Comparison of ENCODE assay signal across 8 mouse cellular contexts in the genomic region with DNA sequence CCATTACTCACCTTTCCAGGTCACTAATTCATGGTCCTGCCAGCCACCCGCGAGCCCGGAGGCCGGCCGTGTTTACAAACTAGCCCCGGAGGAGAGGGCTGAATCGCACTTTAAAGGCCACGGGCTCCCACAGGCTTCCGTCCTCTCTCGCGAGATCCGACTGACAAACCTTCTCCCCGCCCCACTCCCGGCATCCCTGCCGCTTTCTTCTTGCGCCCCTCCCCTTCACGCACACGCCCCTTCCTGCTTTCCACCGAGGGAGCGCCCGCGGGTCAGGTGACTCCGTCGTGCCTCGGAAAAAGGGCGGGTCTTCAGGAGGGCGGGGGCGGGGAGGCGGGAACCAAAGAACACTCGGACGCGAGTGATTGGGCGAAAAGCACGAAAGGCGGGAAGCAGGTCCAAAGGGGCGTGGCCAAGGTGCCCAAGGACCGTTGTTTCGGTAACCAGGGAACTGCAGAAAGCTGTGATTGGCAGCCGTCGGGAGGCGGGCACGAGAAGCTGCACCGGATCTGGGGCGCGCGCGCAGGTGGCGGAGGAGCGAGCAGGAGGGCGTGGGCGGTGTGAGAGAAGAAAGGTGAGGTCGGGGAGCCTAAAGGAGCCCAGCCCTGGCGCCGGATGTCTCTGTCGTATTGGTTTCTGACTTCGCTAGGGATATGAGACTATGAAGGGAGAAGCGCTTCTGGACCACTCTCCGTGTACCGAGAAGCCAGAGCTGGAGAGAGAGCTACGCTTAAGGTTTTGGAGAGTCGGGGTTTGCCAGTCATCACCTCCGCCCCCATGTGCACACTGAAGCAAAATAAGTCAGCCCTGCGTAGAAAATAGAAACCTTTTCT. TPM values are rescaled to one million over a fixed set of nuclear protein-coding genes. Genes with fewer than 3 reads are reported as not detected.
DNase-seq lines count a peak whose midpoint lies in the region; ATAC-seq and TF ChIP-seq lines count a peak whose summit lies in the region.

A gene (minus strand): TSS at position 176 of the 833 bp plus-strand sequence.

- peaks cover 47% of the 10 kb centered on the region for H3K79me2 ChIP-seq in C2C12 (ENCODE audit: control insufficient read depth, insufficient read depth)
- H3K79me2 ChIP-seq in liver, adult 2 months (ENCODE audit: control insufficient read depth, insufficient read depth, low read length) = peaks cover 8% of the 10 kb centered on the region; the same call in 1 of the 2 replicates
- H3K79me2 ChIP-seq in myocyte (ENCODE audit: control insufficient read depth, insufficient read depth) = peaks cover 46% of the 10 kb centered on the region

- DNase-seq in brain, embryonic 14.5 days (ENCODE audit: low read depth) = peak; percentile 100
- DNase-seq in liver, adult 2 months (ENCODE audit: extremely low read depth, low read depth, low spot score) = peak; percentile 96
- peak; percentile 100 for DNase-seq in splenic B cell, adult 2 months (ENCODE audit: low read depth, low spot score)

- under 1% methylated on average over 62 of the region's 63 CpGs for WGBS in heart, embryonic 11.5 days (ENCODE audit: insufficient replicate concordance)
- WGBS in kidney, embryonic 16.5 days = 0% methylated on average over 62 of the region's 63 CpGs
- under 1% methylated on average over 63 of the region's 63 CpGs for WGBS in liver, adult 2 months

- no peaks in the 10 kb centered on the region for H3K9me3 ChIP-seq in erythroblast, embryonic 14.5 days (ENCODE audit: control insufficient read depth, low read length)
- no peaks in the 10 kb centered on the region for H3K9me3 ChIP-seq in heart, embryonic 11.5 days (replicated peaks; ENCODE audit: control insufficient read depth, low read length)
- no peaks in the 10 kb centered on the region for H3K9me3 ChIP-seq in kidney, embryonic 16.5 days (ENCODE audit: low read length)

- peak within 1 kb of the TSS; percentile 94 for H3ac ChIP-seq in C2C12 (ENCODE audit: control insufficient read depth, insufficient read length, low read depth)
- peak within 1 kb of the TSS; percentile 97 for H3ac ChIP-seq in myocyte (ENCODE audit: control insufficient read depth, insufficient read length)

- peaks cover 43% of the 10 kb centered on the region for H3K79me3 ChIP-seq in C2C12 (ENCODE audit: low read depth)

- peak within 1 kb of the TSS; percentile 94 for H3K9ac ChIP-seq in heart, embryonic 11.5 days (ENCODE audit: low read depth, low read length)
- H3K9ac ChIP-seq in kidney, embryonic 16.5 days (replicated peaks; ENCODE audit: low read length) = peak within 1 kb of the TSS; percentile 99
- H3K9ac ChIP-seq in liver, adult 2 months (ENCODE audit: low read depth, low read length) = peak within 1 kb of the TSS; percentile 91

- TF ChIP-seq POLR2A in brain, embryonic 14.5 days (IDR thresholded peaks at IDR 0.05; ENCODE audit: borderline replicate concordance, extremely low read depth, insufficient read depth, insufficient read length, poor library complexity, severe bottlenecking) = peak; percentile 94; the same call in 1 of the 2 replicates
- TF ChIP-seq POLR2A in liver, adult 2 months (IDR thresholded peaks at IDR 0.05; ENCODE audit: extremely low read depth, insufficient read depth, low read length) = peak; percentile 50; the same call in 1 of the 2 replicates
- peak; percentile 72 for TF ChIP-seq POLR2A in myocyte (IDR thresholded peaks at IDR 0.05; ENCODE audit: insufficient read length, low read depth)

- TF ChIP-seq CTCF in C2C12 (IDR thresholded peaks at IDR 0.05; ENCODE audit: control insufficient read depth, insufficient read depth, insufficient read length) = no peak
- no peak for TF ChIP-seq CTCF in brain, embryonic 14.5 days (IDR thresholded peaks at IDR 0.05; ENCODE audit: borderline replicate concordance, extremely low read depth, insufficient read depth, insufficient read length)
- TF ChIP-seq CTCF in liver, adult 2 months (IDR thresholded peaks at IDR 0.05; ENCODE audit: low read depth, low read length) = no peak

- peak within 1 kb of the TSS; percentile 70 for H3K4me2 ChIP-seq in heart, embryonic 11.5 days
- H3K4me2 ChIP-seq in kidney, embryonic 16.5 days (replicated peaks; ENCODE audit: low read depth, low read length) = peak within 1 kb of the TSS; percentile 80
- peak within 1 kb of the TSS; percentile 98 for H3K4me2 ChIP-seq in myocyte (ENCODE audit: low read depth)

- H3K4me1 ChIP-seq in erythroblast, embryonic 14.5 days (ENCODE audit: control insufficient read depth) = peaks cover 34% of the 10 kb centered on the region
- peaks cover 3% of the 10 kb centered on the region for H3K4me1 ChIP-seq in heart, embryonic 11.5 days (ENCODE audit: control insufficient read depth, insufficient read depth, low read length)
- peaks cover 9% of the 10 kb centered on the region; the same call in 1 of the 2 replicates for H3K4me1 ChIP-seq in kidney, embryonic 16.5 days (ENCODE audit: insufficient read depth, low read length)
- no peaks in the 10 kb centered on the region for H3K4me1 ChIP-seq in liver, adult 2 months (ENCODE audit: control insufficient read depth, insufficient read depth, low read length)

- H3K36me3 ChIP-seq in C2C12 (ENCODE audit: control insufficient read depth, insufficient read depth) (peaks cover 3% of the 10 kb centered on the region), myocyte (ENCODE audit: control insufficient read depth, insufficient read depth) (no peaks in the 10 kb centered on the region)
- peaks cover 11% of the 10 kb centered on the region for H3K36me3 ChIP-seq in erythroblast, embryonic 14.5 days (ENCODE audit: control insufficient read depth)
- no peaks in the 10 kb centered on the region for H3K36me3 ChIP-seq in heart, embryonic 11.5 days (ENCODE audit: control insufficient read depth, insufficient read depth, low read length)
- no peaks in the 10 kb centered on the region for H3K36me3 ChIP-seq in kidney, embryonic 16.5 days (ENCODE audit: insufficient read depth, low read length)
- H3K36me3 ChIP-seq in liver, adult 2 months (ENCODE audit: control insufficient read depth, insufficient read depth, low read length) = no peaks in the 10 kb centered on the region
- no peaks in the 10 kb centered on the region for H3K36me3 ChIP-seq in splenic B cell, adult 2 months (ENCODE audit: control insufficient read depth, insufficient read depth, low read length, poor library complexity, severe bottlenecking)

- H3K27me3 ChIP-seq in C2C12 (ENCODE audit: control insufficient read depth, insufficient read depth, insufficient read length) (no peaks in the 10 kb centered on the region), myocyte (ENCODE audit: control insufficient read depth, insufficient read depth, insufficient read length) (no peaks in the 10 kb centered on the region)
- H3K27me3 ChIP-seq in erythroblast, embryonic 14.5 days (ENCODE audit: control insufficient read depth) = no peaks in the 10 kb centered on the region
- H3K27me3 ChIP-seq in heart, embryonic 11.5 days (ENCODE audit: control insufficient read depth, insufficient read depth, low read length) = no peaks in the 10 kb centered on the region
- H3K27me3 ChIP-seq in kidney, embryonic 16.5 days (ENCODE audit: insufficient read depth, low read length) = no peaks in the 10 kb centered on the region
- no peaks in the 10 kb centered on the region for H3K27me3 ChIP-seq in liver, adult 2 months (ENCODE audit: control insufficient read depth, insufficient read depth, low read length)
- H3K27me3 ChIP-seq in splenic B cell, adult 2 months (ENCODE audit: control insufficient read depth, insufficient read depth, low read length, poor library complexity, severe bottlenecking) = no peaks in the 10 kb centered on the region

- ATAC-seq in heart, embryonic 11.5 days (replicated peaks; ENCODE audit: insufficient number of reproducible peaks, low FRiP score, low TSS enrichment) = peak; percentile 96
- peak; percentile 97 for ATAC-seq in kidney, embryonic 16.5 days (ENCODE audit: low FRiP score, low TSS enrichment)

- H3K27ac ChIP-seq in heart, embryonic 11.5 days (ENCODE audit: low read depth, low read length) = peak within 1 kb of the TSS; percentile 93
- peak within 1 kb of the TSS; percentile 93 for H3K27ac ChIP-seq in kidney, embryonic 16.5 days (ENCODE audit: low read length)
- H3K27ac ChIP-seq in liver, adult 2 months (replicated peaks; ENCODE audit: insufficient read depth, low read depth, low read length) = peak within 1 kb of the TSS; percentile 79

- peak within 1 kb of the TSS; percentile 99 for H3K4me3 ChIP-seq in C2C12 (ENCODE audit: insufficient read depth, poor library complexity, severe bottlenecking)
- H3K4me3 ChIP-seq in erythroblast, embryonic 14.5 days (replicated peaks) = peak within 1 kb of the TSS; percentile 74
- peak within 1 kb of the TSS; percentile 79 for H3K4me3 ChIP-seq in heart, embryonic 11.5 days (ENCODE audit: low read depth, low read length)
- peak within 1 kb of the TSS; percentile 99 for H3K4me3 ChIP-seq in kidney, embryonic 16.5 days (ENCODE audit: low read length)
- peak within 1 kb of the TSS; percentile 89 for H3K4me3 ChIP-seq in liver, adult 2 months (ENCODE audit: insufficient read depth, low read depth, low read length)
- peak within 1 kb of the TSS; percentile 91 for H3K4me3 ChIP-seq in myocyte

TF ChIP-seq in C2C12, 6 proteins besides CTCF, POLR2A, EP300 and RAD21:
- peak; percentile 50 for TF ChIP-seq MAX (IDR thresholded peaks at IDR 0.05)
- TF ChIP-seq CEBPB (IDR thresholded peaks at IDR 0.05; ENCODE audit: low read depth) = no peak
- TF ChIP-seq USF1 (IDR thresholded peaks at IDR 0.05; ENCODE audit: low read depth) = peak; percentile 68

TF ChIP-seq in myocyte, 11 proteins besides CTCF, POLR2A, EP300 and RAD21 (continues in another document):
- TF ChIP-seq TCF3 (IDR thresholded peaks at IDR 0.05; ENCODE audit: insufficient read length, low read depth) = no peak
- TF ChIP-seq USF1 (IDR thresholded peaks at IDR 0.05; ENCODE audit: low read depth) = peak; percentile 79
- TF ChIP-seq SRF (IDR thresholded peaks at IDR 0.05; ENCODE audit: control insufficient read depth, insufficient read length, low read depth) = no peak
- TF ChIP-seq REST (IDR thresholded peaks at IDR 0.05; ENCODE audit: insufficient read depth, insufficient read length) = no peak
- no peak for TF ChIP-seq TCF12 (IDR thresholded peaks at IDR 0.05; ENCODE audit: insufficient read depth, poor library complexity, severe bottlenecking)
- TF ChIP-seq E2F4 (IDR thresholded peaks at IDR 0.05; ENCODE audit: insufficient read depth) = no peak
- no peak for TF ChIP-seq CEBPB (IDR thresholded peaks at IDR 0.05; ENCODE audit: insufficient read depth, poor library complexity, severe bottlenecking)
- TF ChIP-seq MAX (IDR thresholded peaks at IDR 0.05; ENCODE audit: low read depth) = no peak

RNA-seq across cellular contexts. Expression of the gene that starts here (rescaled TPM):
- 7.7 TPM for polyA plus RNA-seq in C2C12 (2012; fragmentation: generic; extraction: Trizol)
- polyA plus RNA-seq in brain, embryonic 14.5 days (2012; rRNA removed) = 31.7 and 59.8 TPM in 2 replicates
- polyA plus RNA-seq in erythroblast, embryonic 14.5 days (2012) = 0.33 and 0.43 TPM in 2 replicates
- polyA plus RNA-seq in heart, embryonic 11.5 days (2014; fragmentation: Nextera tagmentation; extraction: Ambion mirVana) = 47.8 and 50.4 TPM in 2 replicates
- 66.9 and 75.0 TPM in 2 replicates for polyA plus RNA-seq in kidney, embryonic 16.5 days (2015; fragmentation: Nextera tagmentation; extraction: Ambion mirVana)
- total RNA-seq in liver, adult 2 months (2014; rRNA removed) = 15.4 and 17.3 TPM in 2 replicates
- polyA plus RNA-seq in liver, adult 2 months (2012; rRNA removed) = 6.8 and 7.1 TPM in 2 replicates
- 8.6 TPM for polyA plus RNA-seq in myocyte (2012; fragmentation: generic; extraction: Trizol)

Comparison
In these comparisons a context has a peak if more than half of its experiments do, and no peak if none do; other contexts are left out.
1. Peak in every context shown above with its lines: DNase-seq, ATAC-seq, H3K4me3 ChIP-seq and H3K27ac ChIP-seq.